Comparison of ENCODE assay signal across 10 mouse cellular contexts in genomic region chr5:100526164-100526563, GRCm38 (mm10). TPM values are rescaled to one million over a fixed set of nuclear protein-coding genes. Genes with fewer than 3 reads are reported as not detected.
DNase-seq lines count a peak whose midpoint lies in the region; ATAC-seq and TF ChIP-seq lines count a peak whose summit lies in the region.
"Had no signal": no experiment of that assay in that cellular context is flagged by ENCODE, and none has a peak within 500 bp of the region (broad histone marks: within the 10 kb centered on the region; RNA-seq: fewer than 3 reads in every experiment).

No protein-coding gene starts in this region.

- no peaks in the 10 kb centered on the region for H3K27me3 ChIP-seq in heart, postnatal 0 days (ENCODE audit: control insufficient read depth, insufficient read depth, low read length)
- no peaks in the 10 kb centered on the region for H3K27me3 ChIP-seq in forebrain, embryonic 15.5 days
- H3K27me3 ChIP-seq: embryonic facial prominence, embryonic 12.5 days; midbrain, embryonic 12.5 days had no signal

- 13% methylated on average over 7 of the region's 7 CpGs for WGBS in heart, postnatal 0 days
- WGBS in forebrain, embryonic 15.5 days: 90% methylated on average over 7 of the region's 7 CpGs

- H3K27ac ChIP-seq in gastrocnemius, adult 2 months: peak overlapping the region; percentile 84
- H3K27ac ChIP-seq in heart, postnatal 0 days (ENCODE audit: low read depth): peak overlapping the region; percentile 74
- H3K27ac ChIP-seq in forebrain, embryonic 15.5 days (replicated peaks): no peak overlapping the region
- H3K27ac ChIP-seq: embryonic facial prominence, embryonic 12.5 days; midbrain, embryonic 12.5 days had no signal

- H3K4me3 ChIP-seq in gastrocnemius, adult 2 months: peak overlapping the region; percentile 35
- 0 out of 2 replicates have a peak overlapping the region, but pooled peaks have one; percentile 11 for H3K4me3 ChIP-seq in heart, postnatal 0 days (ENCODE audit: low read depth, low read length)
- H3K4me3 ChIP-seq in forebrain, embryonic 15.5 days: no peak overlapping the region
- H3K4me3 ChIP-seq: embryonic facial prominence, embryonic 12.5 days; midbrain, embryonic 12.5 days had no signal

- H3K9me3 ChIP-seq in heart, postnatal 0 days (replicated peaks; ENCODE audit: control insufficient read depth, low read length): no peaks in the 10 kb centered on the region
- H3K9me3 ChIP-seq in forebrain, embryonic 15.5 days: no peaks in the 10 kb centered on the region
- H3K9me3 ChIP-seq: embryonic facial prominence, embryonic 12.5 days; midbrain, embryonic 12.5 days had no signal

- TF ChIP-seq CTCF in gastrocnemius, adult 2 months (IDR thresholded peaks at IDR 0.05): peak; percentile 27
- no peak; the same call in 1 of the 2 replicates for TF ChIP-seq CTCF in heart, postnatal 0 days (IDR thresholded peaks at IDR 0.05; ENCODE audit: low read depth)

- no peak for TF ChIP-seq EP300 in heart, postnatal 0 days (IDR thresholded peaks at IDR 0.05; ENCODE audit: low read depth)

- no peak overlapping the region; the same call in 1 of the 2 replicates for H3K9ac ChIP-seq in heart, postnatal 0 days (replicated peaks; ENCODE audit: low read depth, low read length)
- H3K9ac ChIP-seq in forebrain, embryonic 15.5 days (replicated peaks): no peak overlapping the region
- H3K9ac ChIP-seq: embryonic facial prominence, embryonic 12.5 days; midbrain, embryonic 12.5 days had no signal

- peaks cover 36% of the 10 kb centered on the region for H3K36me3 ChIP-seq in heart, postnatal 0 days (replicated peaks; ENCODE audit: control insufficient read depth, insufficient read depth, low read length)
- peaks cover 27% of the 10 kb centered on the region for H3K36me3 ChIP-seq in forebrain, embryonic 15.5 days

- peak; percentile 30 for DNase-seq in gastrocnemius, adult 2 months
- DNase-seq in gastrocnemius, postnatal 14 days: no peak
- peak; percentile 74 for DNase-seq in CD4-positive, CD25-positive, alpha-beta regulatory T cell, adult 2 months (ENCODE audit: low read depth, low spot score)
- DNase-seq in heart, postnatal 0 days (ENCODE audit: low spot score): peak; percentile 82
- DNase-seq in lung, postnatal 25 days (ENCODE audit: low spot score): peak; percentile 76
- peak; percentile 20 to 31 for DNase-seq in thymus, postnatal 10 days (ENCODE audit: low spot score in 2 of 2)
- no peak for DNase-seq in cerebellum, adult 9-10 months

- intact Hi-C loops in gastrocnemius, adult 2 months (cut with DNase I): no loop called here
- intact Hi-C loops in gastrocnemius, postnatal 14 days (cut with DNase I; ENCODE audit: low total_unique reads): no loop called here

- peak overlapping the region; percentile 41 for H3K4me2 ChIP-seq in heart, postnatal 0 days (ENCODE audit: low read depth, low read length)
- H3K4me2 ChIP-seq in forebrain, embryonic 15.5 days (replicated peaks): no peak overlapping the region
- H3K4me2 ChIP-seq: embryonic facial prominence, embryonic 12.5 days; midbrain, embryonic 12.5 days had no signal

- ATAC-seq in heart, postnatal 0 days (ENCODE audit: insufficient read depth, low read depth): peak; percentile 81
- no peak for ATAC-seq in forebrain, embryonic 15.5 days (replicated peaks)

- peaks cover 6% of the 10 kb centered on the region; the same call in 1 of the 2 replicates for H3K4me1 ChIP-seq in heart, postnatal 0 days (ENCODE audit: control insufficient read depth, insufficient read depth)
- no peaks in the 10 kb centered on the region for H3K4me1 ChIP-seq in forebrain, embryonic 15.5 days
- H3K4me1 ChIP-seq: embryonic facial prominence, embryonic 12.5 days; midbrain, embryonic 12.5 days had no signal

RNA-seq across cellular contexts. Expression of gene Cops4, which starts 8.1 kb away (rescaled TPM):
- total RNA-seq in gastrocnemius, adult 2 months (2021): 100 to 1,000 TPM; 111 to 121 TPM
- total RNA-seq in gastrocnemius, postnatal 14 days (2021): 10 to 100 TPM; 88.8 TPM
- total RNA-seq in heart, postnatal 0 days (2014; rRNA removed; ENCODE audit: low replicate concordance): 101 and 118 TPM in 2 replicates
- polyA plus RNA-seq in heart, postnatal 0 days (2015; fragmentation: Nextera tagmentation; extraction: Ambion mirVana): 140 and 143 TPM in 2 replicates
- 186 and 192 TPM in 2 replicates for polyA plus RNA-seq in forebrain, embryonic 15.5 days (2015; fragmentation: Nextera tagmentation; extraction: Ambion mirVana)

RNA-seq across cellular contexts. Expression of gene Lin54, which starts 25.7 kb away (rescaled TPM):
- total RNA-seq in gastrocnemius, adult 2 months (2021): 1 to 10 TPM; 3.2 to 4.9 TPM
- total RNA-seq in gastrocnemius, postnatal 14 days (2021): 1 to 10 TPM; 5.8 to 6.4 TPM
- total RNA-seq in heart, postnatal 0 days (2014; rRNA removed; ENCODE audit: low replicate concordance): 12.8 and 21.1 TPM in 2 replicates
- 5.5 and 6.1 TPM in 2 replicates for polyA plus RNA-seq in heart, postnatal 0 days (2015; fragmentation: Nextera tagmentation; extraction: Ambion mirVana)
- 8.3 and 10.0 TPM in 2 replicates for polyA plus RNA-seq in forebrain, embryonic 15.5 days (2015; fragmentation: Nextera tagmentation; extraction: Ambion mirVana)

RNA-seq across cellular contexts. Expression of gene Plac8, which starts 45.9 kb away (rescaled TPM):
- total RNA-seq in gastrocnemius, adult 2 months (2021): not detected
- under 1 TPM in 1 of 2 experiments, not detected in 1; 0.90 TPM for total RNA-seq in gastrocnemius, postnatal 14 days (2021)
- total RNA-seq in heart, postnatal 0 days (2014; rRNA removed; ENCODE audit: low replicate concordance): 5.2 and 12.5 TPM in 2 replicates
- 2.9 and 3.2 TPM in 2 replicates for polyA plus RNA-seq in heart, postnatal 0 days (2015; fragmentation: Nextera tagmentation; extraction: Ambion mirVana)
- 0.27 and 0.56 TPM in 2 replicates for polyA plus RNA-seq in forebrain, embryonic 15.5 days (2015; fragmentation: Nextera tagmentation; extraction: Ambion mirVana)

Comparison
In these comparisons a context has a peak if more than half of its experiments do, and no peak if none do; other contexts are left out.
1. DNase-seq: peak in gastrocnemius, adult 2 months (single experiment), CD4-positive, CD25-positive, alpha-beta regulatory T cell, adult 2 months (single experiment), heart, postnatal 0 days (single experiment), lung, postnatal 25 days (single experiment) and thymus, postnatal 10 days (2 of 2); none in gastrocnemius, postnatal 14 days (single experiment) and cerebellum, adult 9-10 months (single experiment).